Mouse (Mus musculus) cerebellum, adult (tissue): ENCODE results near the gene Ust.
"Not testable (repeated sequence)": the region's sequence is repeated elsewhere in the genome, so short reads cannot be mapped to it uniquely, and the experiment has no call there.

ENCODE experiments used
- ATAC-seq: cut with Nextera tagmentation; 2 replicates; pipeline ENCODE4 v1.9.2; 2017; ENCODE audit warnings: mild to moderate bottlenecking, moderate library complexity, mixed read lengths; ENCODE audit not compliant: insufficient number of reproducible peaks, low FRiP score, low TSS enrichment

Gene Ust

DNA sequence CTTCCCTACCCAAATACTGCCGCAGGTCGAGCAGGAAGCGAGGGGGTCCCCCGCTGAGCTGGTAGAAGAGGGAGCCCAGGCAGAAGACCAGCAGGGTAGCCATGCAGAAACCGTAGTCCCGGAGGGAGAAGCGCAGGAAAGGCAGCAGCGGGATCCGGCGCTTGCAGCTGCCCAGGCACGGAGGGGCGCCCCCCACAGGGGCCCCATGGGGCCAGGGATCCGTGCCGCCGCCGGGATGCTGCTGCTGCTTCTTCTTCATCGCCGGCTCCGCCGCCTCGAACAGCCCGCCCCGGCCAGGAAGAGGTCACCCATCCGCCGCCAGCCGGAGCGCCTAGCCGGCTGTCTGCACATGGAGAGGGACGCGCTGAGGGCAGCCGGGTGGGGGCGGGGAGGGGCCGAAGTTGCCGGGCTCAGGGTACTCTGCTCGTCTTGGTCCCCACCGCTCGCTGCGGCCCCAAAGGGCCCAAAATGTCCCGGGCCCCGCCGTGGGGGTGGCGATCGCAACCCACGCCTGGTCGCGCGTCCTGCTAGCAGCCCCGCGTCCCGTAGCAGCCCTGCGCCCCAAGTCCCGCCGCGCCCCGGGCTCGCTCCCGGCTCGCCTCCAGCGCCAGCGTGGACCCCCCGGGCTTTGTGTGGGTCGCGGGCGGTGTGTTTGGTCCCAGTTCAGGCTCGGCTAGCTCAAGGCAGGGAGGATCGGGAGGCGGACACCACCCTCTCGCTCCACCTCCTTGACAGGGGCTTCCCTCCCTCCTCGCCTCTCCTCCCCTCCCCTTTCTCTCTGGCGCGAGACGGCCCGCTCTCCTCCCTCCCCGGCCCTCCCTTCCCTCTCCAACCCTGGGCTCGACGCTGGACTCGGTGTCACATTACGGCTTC, at the start of gene Ust:
TSS of gene Ust (minus strand) at position 685 of the 873 bp plus-strand sequence.
- ATAC-seq: peak; percentile 67

DNA sequence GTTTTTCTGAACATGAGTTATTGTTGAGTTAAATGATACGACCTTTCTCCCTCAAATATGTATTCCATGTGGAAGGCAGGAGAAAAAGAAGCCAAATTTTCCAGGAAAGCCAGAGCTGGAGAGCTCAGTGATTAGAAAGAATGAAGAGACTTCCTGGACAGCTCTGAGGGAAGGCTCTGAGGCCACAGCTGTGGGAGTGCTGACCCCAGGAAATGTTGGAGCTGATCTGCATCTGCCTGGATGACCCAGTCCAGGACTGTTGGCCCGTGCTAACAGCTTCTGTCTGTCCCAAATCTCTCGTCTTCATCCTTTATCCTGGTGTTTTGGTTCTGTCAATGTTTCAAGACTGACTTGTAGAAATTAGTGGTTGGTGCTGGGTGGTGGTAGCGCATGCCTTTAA, 42.7 kb upstream of the Ust start:
- ATAC-seq: no peak

DNA sequence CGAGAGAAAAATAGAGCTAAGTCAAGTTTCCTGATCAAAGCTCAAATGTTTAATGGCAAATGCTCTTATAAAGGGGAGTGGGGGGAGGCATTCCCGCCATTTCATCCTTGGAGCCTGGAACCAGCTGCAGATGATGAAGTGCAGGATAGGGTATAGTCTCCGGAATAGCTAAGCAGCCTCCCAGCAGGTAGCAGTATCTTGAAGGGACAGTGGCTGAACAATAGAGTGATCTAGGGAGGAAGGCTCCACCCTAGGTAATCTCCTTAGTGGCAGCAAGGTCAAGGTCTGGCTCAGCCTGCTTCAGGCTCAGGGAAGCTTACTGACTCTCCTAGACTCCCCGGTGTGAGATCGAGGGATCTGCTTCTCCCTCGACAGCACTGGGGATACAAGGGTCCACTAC, 40.9 kb upstream of the Ust start:
- ATAC-seq: not testable (repeated sequence)

DNA sequence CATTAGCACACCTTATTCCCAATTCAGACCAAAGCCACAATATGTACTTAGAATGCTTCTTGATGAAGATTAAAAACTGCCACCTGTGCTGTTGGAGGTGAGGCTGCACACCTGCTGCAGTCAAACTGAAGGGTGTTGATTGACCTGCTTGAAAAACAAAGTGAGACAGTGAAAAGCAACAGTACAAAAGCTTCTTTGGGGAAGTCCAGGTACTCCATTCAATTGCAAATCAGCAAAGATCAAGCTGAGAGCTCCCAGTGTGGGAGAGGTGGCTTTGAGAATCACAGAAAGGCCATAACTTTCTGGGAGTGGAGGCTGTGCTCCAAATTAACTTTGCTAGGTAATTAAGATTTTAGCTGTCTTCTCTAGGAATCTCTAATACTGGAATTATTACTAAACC, 33.6 kb upstream of the Ust start:
- ATAC-seq: not testable (repeated sequence)

DNA sequence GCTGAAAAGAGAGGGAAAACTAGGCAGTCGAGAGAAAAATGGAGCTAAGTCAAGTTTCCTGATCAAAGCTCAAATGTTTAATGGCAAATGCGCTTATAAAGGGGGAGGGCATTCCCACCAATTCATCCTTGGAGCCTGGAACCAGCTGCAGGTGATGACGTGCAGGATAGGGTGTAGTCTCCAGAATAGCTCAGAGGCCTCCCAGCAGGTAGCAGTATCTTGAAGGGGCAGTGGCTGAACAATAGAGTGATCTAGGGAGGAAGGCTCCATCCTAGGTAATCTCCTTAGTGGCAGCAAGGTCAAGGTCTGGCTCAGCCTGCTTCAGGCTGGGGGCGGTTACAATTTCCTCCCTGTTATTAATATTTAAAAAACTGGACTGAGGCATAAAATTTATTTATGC, 33.0 kb upstream of the Ust start:
- ATAC-seq: not testable (repeated sequence)

DNA sequence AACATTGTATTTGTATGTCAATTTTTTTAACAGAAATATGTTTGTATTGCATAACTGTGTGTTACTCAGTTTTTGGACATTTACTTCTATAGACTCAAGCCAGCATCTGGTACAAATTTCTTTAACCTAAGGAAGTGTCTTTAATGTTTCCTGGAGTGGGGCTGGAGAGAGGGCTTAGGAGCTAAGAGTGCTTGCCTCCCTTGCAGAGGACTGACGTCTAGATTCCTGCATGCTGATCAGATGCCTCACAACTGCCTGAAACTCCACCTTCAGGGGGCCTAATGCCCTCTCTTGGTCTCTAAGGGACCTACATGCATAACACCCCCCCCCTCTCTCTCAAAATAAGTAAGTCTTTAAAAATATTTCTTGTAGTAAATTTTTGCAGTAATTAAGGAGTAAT, 22.9 kb upstream of the Ust start:
- no peak for ATAC-seq

DNA sequence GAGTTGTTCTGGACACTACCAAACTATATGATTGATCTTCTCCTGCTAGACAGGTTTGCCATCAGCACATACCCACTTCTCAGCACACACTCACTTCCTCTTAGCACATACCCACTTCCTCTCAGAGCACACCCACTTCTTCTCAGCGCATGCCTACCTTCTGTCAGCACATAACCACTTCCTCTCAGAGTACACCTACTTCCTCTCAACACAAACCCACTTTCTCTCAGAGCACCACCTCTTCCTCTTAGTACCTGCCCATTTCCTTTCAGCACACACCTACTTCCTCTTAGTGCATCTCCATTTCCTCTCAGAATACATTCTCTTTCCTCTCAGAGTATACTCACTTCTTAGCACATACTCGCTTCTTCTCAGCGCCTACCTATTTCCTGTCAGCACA, 16.8 kb upstream of the Ust start:
- ATAC-seq: no peak

DNA sequence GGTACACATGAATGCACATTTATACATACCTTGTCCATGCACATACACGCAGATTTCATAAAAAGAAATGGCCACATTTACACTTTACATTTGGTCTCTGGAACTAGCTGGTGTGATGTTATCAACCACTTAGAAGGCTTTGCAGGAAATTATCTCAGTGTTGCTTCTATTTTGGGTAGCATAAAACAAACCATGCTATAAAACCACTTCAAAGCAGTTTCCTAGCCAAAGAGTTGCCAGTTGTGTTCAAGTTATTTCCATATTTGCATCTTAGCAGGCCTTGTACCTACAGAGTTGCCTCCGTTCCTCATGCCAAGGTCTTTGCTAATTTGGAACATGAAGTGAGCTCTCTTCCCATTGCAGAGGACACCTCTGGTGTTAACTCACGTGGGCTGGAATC, 13.0 kb upstream of the Ust start:
- ATAC-seq: no peak

DNA sequence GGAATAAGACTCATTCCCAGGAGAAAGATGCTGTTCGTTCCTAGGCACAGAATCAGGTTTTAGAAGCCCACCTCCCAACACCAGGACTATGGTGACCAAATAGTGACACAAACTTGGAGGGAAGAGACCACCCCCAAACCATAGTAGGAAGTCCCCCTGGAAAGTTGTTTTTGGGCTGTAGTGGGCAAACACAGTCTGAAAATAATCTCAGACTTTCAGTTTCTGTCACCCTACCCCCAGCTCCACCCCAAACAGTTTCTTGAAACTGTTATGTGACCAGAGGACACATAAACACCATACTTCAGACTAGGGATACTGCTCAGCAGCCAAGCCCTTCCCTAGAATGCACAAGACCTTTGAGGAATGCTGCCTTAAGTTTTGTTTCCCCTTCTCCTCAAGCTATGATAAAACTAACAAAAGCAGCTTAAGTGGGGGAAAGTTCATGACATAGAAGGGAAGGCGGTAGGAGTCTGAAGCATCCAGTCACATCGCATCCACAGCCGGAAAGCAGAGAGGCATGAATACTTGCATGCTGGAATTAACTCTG, 12.0 kb upstream of the Ust start:
- no peak for ATAC-seq

DNA sequence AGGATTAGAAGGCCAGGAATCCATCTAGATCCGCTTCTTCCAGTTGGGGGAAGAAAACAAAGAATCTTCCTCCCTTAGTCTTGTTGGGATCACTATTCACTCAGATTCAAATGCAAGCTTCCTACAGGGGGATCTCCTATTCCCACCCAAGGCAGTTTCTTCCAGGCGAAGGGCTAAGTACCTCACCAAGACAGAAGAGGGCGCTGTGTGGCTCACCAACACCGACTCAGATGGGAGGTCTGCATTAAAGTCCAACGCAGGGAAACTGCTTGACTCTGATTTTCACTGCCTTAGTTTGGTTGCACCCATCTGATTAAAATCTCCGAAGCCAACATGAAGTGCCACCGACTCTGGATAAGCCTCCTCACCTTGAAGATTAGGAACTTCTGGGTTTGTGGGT, 10.5 kb upstream of the Ust start:
- no peak for ATAC-seq

DNA sequence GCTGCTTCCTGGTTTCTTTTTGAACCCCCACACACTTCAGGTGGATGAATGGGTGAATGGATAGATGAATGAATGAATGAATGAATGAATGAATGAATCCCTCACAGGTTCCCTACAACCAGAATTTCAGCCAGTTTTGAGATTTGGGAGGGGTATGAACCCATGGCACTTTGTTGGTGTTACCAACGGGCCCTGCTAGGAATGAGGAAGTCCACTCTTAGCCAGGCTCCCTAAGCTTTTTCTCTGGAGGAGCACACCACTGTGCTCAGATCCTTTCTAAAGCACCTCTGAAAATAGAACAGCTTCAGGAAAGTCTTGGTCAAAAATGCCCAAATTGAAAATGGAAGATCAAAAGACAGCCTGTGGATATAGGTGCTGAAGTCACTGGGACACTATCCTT, 6.7 kb upstream of the Ust start:
- ATAC-seq: no peak

DNA sequence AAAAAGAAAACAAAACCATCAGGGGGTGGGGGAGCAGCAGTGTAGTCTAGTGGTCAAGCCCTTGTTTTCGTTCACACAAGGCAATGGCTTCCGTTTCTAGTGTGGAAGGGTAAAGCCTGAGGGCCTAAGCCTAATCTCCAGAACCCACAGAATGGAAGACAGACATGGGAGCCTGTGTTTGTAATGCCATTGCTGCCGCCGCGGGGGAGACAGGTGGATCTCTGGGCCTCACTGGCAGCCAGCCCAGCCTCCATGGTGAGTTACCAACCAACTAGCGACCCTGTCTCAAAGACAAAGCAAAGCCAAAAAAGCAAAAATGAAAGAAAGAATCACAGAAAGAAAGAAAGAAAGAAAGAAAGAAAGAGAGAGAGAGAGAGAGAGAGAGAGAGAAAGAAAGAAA, 2.9 kb upstream of the Ust start:
- no peak for ATAC-seq

DNA sequence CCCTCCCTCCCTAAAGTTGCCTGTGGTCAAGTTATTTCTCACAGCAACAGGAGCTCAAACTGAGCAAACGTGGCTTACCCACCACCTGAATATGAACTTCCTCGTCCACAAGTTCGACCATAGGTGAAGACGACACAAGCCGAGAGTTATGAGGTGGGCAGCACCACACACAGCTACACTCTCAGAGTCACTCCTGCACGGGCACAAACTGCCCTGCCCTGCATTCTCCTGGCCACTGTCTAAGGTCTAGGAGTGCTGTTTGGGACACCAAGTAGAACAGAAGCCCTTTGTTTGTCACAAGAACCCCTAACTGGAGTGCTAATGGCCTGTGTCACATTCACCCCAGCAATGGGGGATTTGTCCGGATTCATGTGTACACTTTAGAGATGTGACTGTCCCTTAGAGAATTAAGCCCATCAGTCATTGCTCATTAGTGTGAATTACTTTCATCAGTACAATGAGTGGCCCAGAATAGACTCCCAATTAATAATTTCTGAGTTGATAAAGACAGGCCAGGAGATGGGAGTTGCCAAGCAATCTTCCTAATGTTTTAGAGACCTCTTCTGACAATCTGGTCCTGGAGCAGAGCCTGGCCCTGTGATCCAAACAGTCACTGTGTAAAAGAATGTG, 2.3 kb upstream of the Ust start:
- no peak for ATAC-seq

DNA sequence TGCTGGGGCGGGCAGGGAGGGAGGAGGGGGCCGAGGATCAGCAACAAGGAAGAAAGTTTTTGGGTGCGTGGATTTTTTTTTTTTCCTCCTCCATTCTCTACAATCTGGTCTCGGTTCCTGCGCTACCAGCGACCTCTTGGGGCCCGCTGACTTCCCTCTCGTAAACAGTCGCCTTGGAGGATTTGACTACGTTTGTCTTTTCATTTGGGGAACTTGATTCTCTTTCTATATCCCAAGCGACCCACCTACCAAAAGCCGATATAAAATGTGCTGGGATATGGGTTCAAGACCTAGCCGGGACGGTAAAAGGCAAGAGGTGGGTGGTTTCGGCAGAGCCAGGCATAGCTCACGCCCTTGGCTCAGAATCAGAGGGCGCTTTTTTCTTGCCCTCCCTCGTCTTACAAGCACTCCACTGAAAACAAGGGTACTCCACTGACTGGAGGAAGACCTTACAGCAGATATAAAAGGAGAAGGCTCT, 428 bp upstream of the Ust start:
- peak; percentile 22; the same call in 1 of the 2 replicates for ATAC-seq

DNA sequence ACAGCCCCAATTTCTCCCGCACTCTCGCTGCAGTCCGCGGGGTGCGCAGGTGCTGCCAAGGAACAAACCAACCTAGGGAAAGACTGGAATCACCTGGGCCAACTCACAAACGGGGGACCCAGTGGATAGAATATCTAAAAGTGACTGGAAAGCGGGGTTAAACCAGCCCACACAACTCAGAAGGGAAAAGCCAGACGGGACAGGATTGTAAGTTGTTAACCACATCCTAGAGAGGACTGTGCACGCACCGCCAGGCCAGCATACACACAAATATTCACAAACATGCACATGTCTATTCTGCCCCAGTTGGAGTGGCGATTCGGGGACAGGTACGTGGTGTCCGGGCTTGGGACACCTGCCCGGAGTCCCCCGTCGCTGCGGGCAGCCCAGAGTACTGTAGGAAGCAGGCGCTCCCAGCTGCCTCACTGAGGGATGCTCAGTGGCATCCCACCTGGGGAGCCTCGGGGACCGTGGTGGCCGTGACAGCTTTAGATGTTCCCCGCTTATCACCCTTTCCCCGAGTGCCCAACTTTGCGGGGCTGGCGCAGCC, 959 bp downstream of the Ust start:
- ATAC-seq: peak; percentile 26; the same call in 1 of the 2 replicates

DNA sequence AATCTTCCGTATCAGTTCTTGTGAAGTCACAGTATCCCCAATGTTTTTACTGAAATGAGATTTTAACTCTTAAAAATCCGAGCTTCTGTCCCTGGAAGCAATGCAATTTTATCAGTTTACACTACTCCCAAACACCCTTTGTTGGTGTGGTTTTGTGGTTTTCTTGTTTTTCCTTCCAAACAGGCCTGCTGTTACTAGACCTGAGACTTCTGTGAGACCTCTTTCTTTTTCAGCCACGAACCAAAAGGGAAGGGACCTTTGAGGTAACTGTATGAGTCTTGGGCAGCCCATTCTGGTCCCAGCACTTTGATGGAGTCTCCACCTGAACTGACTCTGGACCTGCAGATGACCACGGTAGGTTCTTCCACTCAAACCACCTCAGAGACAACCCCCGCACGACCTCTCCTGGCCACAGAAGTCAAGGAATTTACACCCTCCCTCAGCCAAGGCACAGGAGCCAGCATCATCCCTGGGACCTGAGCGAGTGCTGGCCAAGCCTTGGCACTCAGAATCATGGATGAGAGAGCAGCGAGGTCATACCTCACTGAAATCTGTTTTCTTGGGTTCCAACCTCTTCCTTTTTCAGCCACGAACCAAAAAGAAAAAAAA, 1.6 kb downstream of the Ust start:
- peak; percentile 79 for ATAC-seq

DNA sequence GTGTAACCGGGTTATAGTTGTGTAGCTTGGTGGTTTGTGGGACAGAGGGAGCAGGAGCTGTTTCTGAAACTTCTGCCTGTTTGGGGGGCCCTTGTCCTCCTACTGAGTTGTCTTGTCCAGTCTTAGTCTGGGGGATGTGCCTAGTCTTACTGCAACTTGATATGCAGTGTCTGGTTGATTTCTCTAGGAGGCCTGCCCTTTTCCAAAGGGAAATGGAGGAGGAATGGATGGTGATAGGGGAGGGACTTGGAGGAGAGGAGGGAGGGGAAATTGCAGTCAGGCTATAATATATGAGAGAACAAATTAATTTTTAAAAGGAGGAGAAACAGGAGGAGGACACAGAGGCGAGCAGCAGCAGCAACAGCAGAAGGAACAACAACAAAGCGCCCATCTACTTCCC, 4.9 kb downstream of the Ust start:
- ATAC-seq: no peak

DNA sequence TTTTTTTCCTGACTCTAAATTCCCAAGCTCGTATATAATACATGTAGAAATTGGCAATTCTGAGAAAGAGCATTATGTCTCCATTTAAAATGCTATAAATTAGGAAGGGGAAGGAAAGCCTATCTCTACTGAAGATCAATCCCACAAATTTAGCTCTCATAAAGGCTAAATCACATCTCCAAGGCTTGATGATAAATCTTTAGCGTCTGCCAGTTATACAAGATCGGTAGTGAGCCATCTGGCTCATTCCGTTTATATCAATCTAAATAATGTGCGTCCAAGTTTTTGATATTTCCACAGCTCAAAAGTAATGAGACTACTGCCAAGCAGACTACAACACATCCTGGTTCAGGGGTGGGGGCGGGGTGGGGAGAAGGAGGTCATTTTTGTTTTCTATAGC, 6.4 kb downstream of the Ust start:
- no peak for ATAC-seq

DNA sequence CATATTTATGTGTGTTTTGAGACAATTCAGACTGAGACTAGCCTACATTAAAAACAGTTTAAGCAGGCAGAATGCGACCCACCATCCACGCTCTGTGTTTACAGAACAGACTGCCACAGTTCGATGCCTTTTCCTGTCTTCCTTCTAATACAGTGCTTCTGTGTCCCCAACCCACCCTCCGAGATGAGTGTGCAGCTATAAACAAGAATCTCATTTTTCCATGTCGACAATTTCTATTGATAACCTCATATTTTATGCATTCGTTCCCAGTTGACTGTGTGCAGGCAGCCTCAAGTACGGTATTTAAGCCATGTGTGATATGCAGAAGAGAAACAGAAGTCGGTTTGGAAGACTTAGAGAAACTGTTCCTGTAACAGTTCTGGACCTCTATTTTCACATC, 6.9 kb downstream of the Ust start:
- ATAC-seq: no peak

DNA sequence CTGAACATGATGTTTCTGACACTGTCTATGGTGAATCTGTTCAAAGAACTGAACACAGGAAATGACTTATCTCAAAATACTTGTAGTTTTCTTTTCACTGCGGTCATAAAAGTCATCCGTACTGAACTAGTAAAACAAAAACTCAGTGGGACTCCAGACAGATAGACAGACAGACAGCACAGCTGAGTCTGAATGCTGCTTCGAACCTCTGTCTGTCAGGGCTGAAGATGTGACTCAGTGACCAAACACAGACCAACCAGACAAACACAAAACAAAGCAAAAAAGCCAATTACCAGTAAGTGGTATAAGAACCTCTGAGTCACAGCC, 12.4 kb downstream of the Ust start:
- no peak for ATAC-seq
